In genomic region chr9:110946548-110947044, GRCm38 (mm10) we compare ENCODE assay signal across 10 mouse cellular contexts. TPM values are rescaled to one million over a fixed set of nuclear protein-coding genes. Genes with fewer than 3 reads are reported as not detected.
DNase-seq lines count a peak whose midpoint lies in the region; ATAC-seq and TF ChIP-seq lines count a peak whose summit lies in the region.
"Had no signal": no experiment of that assay in that cellular context is flagged by ENCODE, and none has a peak within 500 bp of the region (broad histone marks: within the 10 kb centered on the region; RNA-seq: fewer than 3 reads in every experiment).

No protein-coding gene starts in this region.

- H3K9me3 ChIP-seq in midbrain, embryonic 10.5 days (replicated peaks) = no peaks in the 10 kb centered on the region
- H3K9me3 ChIP-seq in midbrain, postnatal 0 days (ENCODE audit: low read length) = no peaks in the 10 kb centered on the region
- no peaks in the 10 kb centered on the region for H3K9me3 ChIP-seq in embryonic facial prominence, embryonic 14.5 days (ENCODE audit: control insufficient read depth, low read length)
- no peaks in the 10 kb centered on the region for H3K9me3 ChIP-seq in neural tube, embryonic 13.5 days
- H3K9me3 ChIP-seq: hindbrain, embryonic 15.5 days had no signal

- peak overlapping the region; percentile 35 for H3K4me3 ChIP-seq in midbrain, embryonic 10.5 days
- H3K4me3 ChIP-seq in midbrain, postnatal 0 days (ENCODE audit: low read depth, low read length) = no peak overlapping the region
- H3K4me3 ChIP-seq in embryonic facial prominence, embryonic 14.5 days (ENCODE audit: low read depth, low read length) = no peak overlapping the region
- no peak overlapping the region for H3K4me3 ChIP-seq in neural tube, embryonic 13.5 days
- H3K4me3 ChIP-seq: hindbrain, embryonic 15.5 days had no signal

- no peak overlapping the region for H3K4me2 ChIP-seq in midbrain, postnatal 0 days (ENCODE audit: low read depth, low read length, poor library complexity, severe bottlenecking)
- 0 out of 2 replicates have a peak overlapping the region, but pooled peaks have one; percentile 1 for H3K4me2 ChIP-seq in embryonic facial prominence, embryonic 14.5 days (ENCODE audit: low read depth, low read length)
- 0 out of 2 replicates have a peak overlapping the region, but pooled peaks have one; percentile 7 for H3K4me2 ChIP-seq in neural tube, embryonic 13.5 days
- H3K4me2 ChIP-seq: hindbrain, embryonic 15.5 days had no signal

- ATAC-seq in midbrain, postnatal 0 days (ENCODE audit: low FRiP score) = no peak
- ATAC-seq in embryonic facial prominence, embryonic 14.5 days (ENCODE audit: low read depth) = no peak
- ATAC-seq in neural tube, embryonic 13.5 days (ENCODE audit: low read depth) = no peak
- no peak for ATAC-seq in erythroblast, adult 5-6 weeks (replicated peaks; ENCODE audit: low FRiP score, poor library complexity, severe bottlenecking)

- H3K36me3 ChIP-seq in midbrain, embryonic 10.5 days = no peaks in the 10 kb centered on the region
- no peaks in the 10 kb centered on the region for H3K36me3 ChIP-seq in midbrain, postnatal 0 days (ENCODE audit: insufficient read depth, low read length)
- no peaks in the 10 kb centered on the region for H3K36me3 ChIP-seq in embryonic facial prominence, embryonic 14.5 days (ENCODE audit: control insufficient read depth, insufficient read depth, low read length)
- H3K36me3 ChIP-seq in neural tube, embryonic 13.5 days = no peaks in the 10 kb centered on the region
- H3K36me3 ChIP-seq: hindbrain, embryonic 15.5 days had no signal

- TF ChIP-seq CTCF in midbrain, postnatal 0 days (IDR thresholded peaks at IDR 0.05) = no peak

- peak overlapping the region; percentile 61 for H3K27ac ChIP-seq in midbrain, embryonic 10.5 days (replicated peaks)
- H3K27ac ChIP-seq in midbrain, postnatal 0 days (ENCODE audit: low read depth, low read length) = no peak overlapping the region
- H3K27ac ChIP-seq in embryonic facial prominence, embryonic 14.5 days (replicated peaks; ENCODE audit: low read depth, low read length) = no peak overlapping the region
- H3K27ac ChIP-seq in neural tube, embryonic 13.5 days (replicated peaks) = no peak overlapping the region
- H3K27ac ChIP-seq: hindbrain, embryonic 15.5 days had no signal

- no peak overlapping the region for H3K9ac ChIP-seq in midbrain, postnatal 0 days (replicated peaks; ENCODE audit: low read length, poor library complexity, severe bottlenecking)
- no peak overlapping the region for H3K9ac ChIP-seq in embryonic facial prominence, embryonic 14.5 days (ENCODE audit: low read depth, low read length)
- H3K9ac ChIP-seq in neural tube, embryonic 13.5 days = no peak overlapping the region
- H3K9ac ChIP-seq: hindbrain, embryonic 15.5 days had no signal

- WGBS in midbrain, embryonic 10.5 days = 2% methylated on average over 20 of the region's 20 CpGs
- WGBS in midbrain, postnatal 0 days = 23% methylated on average over 20 of the region's 20 CpGs
- WGBS in embryonic facial prominence, embryonic 14.5 days = 16% methylated on average over 20 of the region's 20 CpGs
- 8% methylated on average over 20 of the region's 20 CpGs for WGBS in neural tube, embryonic 13.5 days

- DNase-seq in midbrain, embryonic 10.5 days (ENCODE audit: low spot score) = peak; percentile 57
- DNase-seq in midbrain, postnatal 0 days (ENCODE audit: low spot score) = no peak
- DNase-seq in ZHBTc4 (ENCODE audit: low read depth, low spot score) = peak; percentile 93
- DNase-seq in embryonic facial prominence, embryonic 14.5 days (ENCODE audit: low spot score) = no peak
- no peak for DNase-seq in kidney, adult 9 months
- DNase-seq in layer of hippocampus, postnatal 14 days (ENCODE audit: low spot score in 2 of 2) = no peak

- peaks cover 97% of the 10 kb centered on the region for H3K27me3 ChIP-seq in midbrain, embryonic 10.5 days (ENCODE audit: low read depth, poor library complexity, severe bottlenecking)
- H3K27me3 ChIP-seq in midbrain, postnatal 0 days (ENCODE audit: insufficient read depth, low read length) = peaks cover 10% of the 10 kb centered on the region; the same call in 1 of the 2 replicates
- peaks cover 46% of the 10 kb centered on the region for H3K27me3 ChIP-seq in embryonic facial prominence, embryonic 14.5 days (replicated peaks; ENCODE audit: control insufficient read depth, insufficient read depth, low read length)
- peaks cover 48% of the 10 kb centered on the region for H3K27me3 ChIP-seq in neural tube, embryonic 13.5 days

- H3K4me1 ChIP-seq in midbrain, embryonic 10.5 days = peaks cover 34% of the 10 kb centered on the region
- H3K4me1 ChIP-seq in midbrain, postnatal 0 days (ENCODE audit: insufficient read depth, low read length) = no peaks in the 10 kb centered on the region
- H3K4me1 ChIP-seq in embryonic facial prominence, embryonic 14.5 days (ENCODE audit: control insufficient read depth, insufficient read depth, low read length) = no peaks in the 10 kb centered on the region
- H3K4me1 ChIP-seq in neural tube, embryonic 13.5 days (replicated peaks) = peaks cover 30% of the 10 kb centered on the region

RNA-seq across cellular contexts. Expression of gene Tdgf1, which starts 0.6 kb away (rescaled TPM):
- polyA plus RNA-seq in midbrain, embryonic 10.5 days (2016; fragmentation: Nextera tagmentation; extraction: Ambion mirVana) = 0.11 TPM in 1 of 2 replicates, not detected in the other
- not detected in 2 replicates for total RNA-seq in midbrain, postnatal 0 days (2014; rRNA removed)
- not detected in 2 replicates for polyA plus RNA-seq in midbrain, postnatal 0 days (2015; fragmentation: Nextera tagmentation; extraction: Ambion mirVana)
- 0.62 and 0.63 TPM in 2 replicates for polyA plus RNA-seq in embryonic facial prominence, embryonic 14.5 days (2014; fragmentation: Nextera tagmentation; extraction: Ambion mirVana)
- polyA plus RNA-seq in neural tube, embryonic 13.5 days (2015; fragmentation: Nextera tagmentation; extraction: Ambion mirVana) = 0.22 TPM in 1 of 2 replicates, not detected in the other
- total RNA-seq in erythroblast, adult 5-6 weeks (2015; ENCODE audit: low replicate concordance) = not detected in 2 replicates
- total RNA-seq in erythroblast, adult 5-6 weeks (2017; ENCODE audit: low replicate concordance) = not detected in 2 replicates
- total RNA-seq in layer of hippocampus, postnatal 14 days (2021) = under 1 TPM; 0.37 to 0.57 TPM
- polyA plus RNA-seq: stomach, embryonic 14.5 days had no signal

RNA-seq across cellular contexts. Expression of gene Lrrc2, which starts 4.7 kb away (rescaled TPM):
- polyA plus RNA-seq in midbrain, embryonic 10.5 days (2016; fragmentation: Nextera tagmentation; extraction: Ambion mirVana) = 0.09 and 0.35 TPM in 2 replicates
- 0.28 and 0.93 TPM in 2 replicates for total RNA-seq in midbrain, postnatal 0 days (2014; rRNA removed)
- 1.1 TPM in 2 replicates for polyA plus RNA-seq in midbrain, postnatal 0 days (2015; fragmentation: Nextera tagmentation; extraction: Ambion mirVana)
- polyA plus RNA-seq in embryonic facial prominence, embryonic 14.5 days (2014; fragmentation: Nextera tagmentation; extraction: Ambion mirVana) = 0.21 and 0.28 TPM in 2 replicates
- polyA plus RNA-seq in neural tube, embryonic 13.5 days (2015; fragmentation: Nextera tagmentation; extraction: Ambion mirVana) = 0.62 and 1.1 TPM in 2 replicates
- total RNA-seq in erythroblast, adult 5-6 weeks (2015; ENCODE audit: low replicate concordance) = not detected in 2 replicates
- total RNA-seq in erythroblast, adult 5-6 weeks (2017; ENCODE audit: low replicate concordance) = 0.42 TPM in 1 of 2 replicates, not detected in the other
- total RNA-seq in layer of hippocampus, postnatal 14 days (2021) = 1 to 10 TPM; 2.0 to 2.6 TPM
- polyA plus RNA-seq: stomach, embryonic 14.5 days had no signal

RNA-seq across cellular contexts. Expression of gene Fam240a, which starts 29.9 kb away (rescaled TPM):
- polyA plus RNA-seq in midbrain, embryonic 10.5 days (2016; fragmentation: Nextera tagmentation; extraction: Ambion mirVana) = not detected in 2 replicates
- total RNA-seq in midbrain, postnatal 0 days (2014; rRNA removed) = not detected in 2 replicates
- not detected in 2 replicates for polyA plus RNA-seq in midbrain, postnatal 0 days (2015; fragmentation: Nextera tagmentation; extraction: Ambion mirVana)
- not detected in 2 replicates for polyA plus RNA-seq in embryonic facial prominence, embryonic 14.5 days (2014; fragmentation: Nextera tagmentation; extraction: Ambion mirVana)
- not detected in 2 replicates for polyA plus RNA-seq in neural tube, embryonic 13.5 days (2015; fragmentation: Nextera tagmentation; extraction: Ambion mirVana)
- not detected in 2 replicates for total RNA-seq in erythroblast, adult 5-6 weeks (2015; ENCODE audit: low replicate concordance)
- total RNA-seq in erythroblast, adult 5-6 weeks (2017; ENCODE audit: low replicate concordance) = not detected in 2 replicates
- not detected for total RNA-seq in layer of hippocampus, postnatal 14 days (2021)
- polyA plus RNA-seq: hindbrain, embryonic 15.5 days; stomach, embryonic 14.5 days had no signal

RNA-seq across cellular contexts. Expression of gene Rtp3, which starts 43.8 kb away (rescaled TPM):
- polyA plus RNA-seq in midbrain, embryonic 10.5 days (2016; fragmentation: Nextera tagmentation; extraction: Ambion mirVana) = 0.09 TPM in 1 of 2 replicates, not detected in the other
- not detected in 2 replicates for total RNA-seq in midbrain, postnatal 0 days (2014; rRNA removed)
- polyA plus RNA-seq in midbrain, postnatal 0 days (2015; fragmentation: Nextera tagmentation; extraction: Ambion mirVana) = 0.06 TPM in 1 of 2 replicates, not detected in the other
- polyA plus RNA-seq in embryonic facial prominence, embryonic 14.5 days (2014; fragmentation: Nextera tagmentation; extraction: Ambion mirVana) = 0.21 and 0.35 TPM in 2 replicates
- polyA plus RNA-seq in neural tube, embryonic 13.5 days (2015; fragmentation: Nextera tagmentation; extraction: Ambion mirVana) = not detected in 2 replicates
- not detected in 2 replicates for total RNA-seq in erythroblast, adult 5-6 weeks (2015; ENCODE audit: low replicate concordance)
- total RNA-seq in erythroblast, adult 5-6 weeks (2017; ENCODE audit: low replicate concordance) = not detected in 2 replicates
- total RNA-seq in layer of hippocampus, postnatal 14 days (2021) = under 1 TPM; 0.19 to 0.65 TPM
- polyA plus RNA-seq: hindbrain, embryonic 15.5 days; stomach, embryonic 14.5 days had no signal

Comparison
In these comparisons a context has a peak if more than half of its experiments do, and no peak if none do; other contexts are left out.
1. DNase-seq: peak in midbrain, embryonic 10.5 days (single experiment) and ZHBTc4 (single experiment); none in midbrain, postnatal 0 days (single experiment), embryonic facial prominence, embryonic 14.5 days (single experiment), kidney, adult 9 months (single experiment) and layer of hippocampus, postnatal 14 days (0 of 2).